Mouse (Mus musculus) G1E (cell line): ENCODE measurements at regions not wholly inside any gene's neighbourhood (a gene's known extent, or its start where the extent isn't known, plus 50 kb on each side); places are given as distances from the start of the nearest gene placed in this dataset.

ENCODE experiments used
- ATAC-seq: 2 replicates; pipeline ENCODE4 v1.8.0; 2016; ENCODE audit warnings: mild to moderate bottlenecking; ENCODE audit not compliant: insufficient number of reproducible peaks, poor library complexity, low FRiP score, severe bottlenecking; ENCODE audit errors: extremely low read depth
- DNase-seq: peaks from one replicate; pipeline ENCODE4 v3.0.0; 2012; ENCODE audit warnings: low spot score
- H3K27me3 ChIP-seq: 2 replicates; pipeline ENCODE4 v1.6.1; 2012; ENCODE audit warnings: mild to moderate bottlenecking, low read length, inconsistent platforms; ENCODE audit not compliant: insufficient read depth
- H3K36me3 ChIP-seq: replicated peaks from 2 replicates; pipeline ENCODE3; 2012; ENCODE audit warnings: mild to moderate bottlenecking, inconsistent platforms
- H3K4me1 ChIP-seq: 2 replicates; pipeline ENCODE4 v1.6.1; 2012; ENCODE audit warnings: low read depth, low read length, inconsistent platforms, mixed read lengths; ENCODE audit not compliant: insufficient read depth
- H3K4me3 ChIP-seq: 2 replicates; pipeline ENCODE4 v1.5.1; 2012; ENCODE audit warnings: low read depth, mild to moderate bottlenecking, inconsistent platforms, low read length, moderate library complexity, mixed read lengths
- H3K9me3 ChIP-seq: replicated peaks from 2 replicates; pipeline ENCODE4 v1.6.1; 2012; ENCODE audit warnings: inconsistent platforms
- CTCF ChIP-seq: IDR thresholded peaks from 2 replicates; pipeline ENCODE4 v1.5.1; 2012; ENCODE audit warnings: low read depth, low read length, inconsistent platforms, mixed read lengths
- GATA1 ChIP-seq: IDR thresholded peaks from 2 replicates; pipeline ENCODE4 v1.6.1; 2012; ENCODE audit warnings: borderline replicate concordance, low read length, inconsistent platforms, mixed read lengths
- GATA2 ChIP-seq: IDR thresholded peaks from 2 replicates; pipeline ENCODE4 v1.6.1; 2012; ENCODE audit warnings: low read depth, low read length, inconsistent platforms, borderline replicate concordance
- POLR2AphosphoS5 ChIP-seq: IDR thresholded peaks from 2 replicates; pipeline ENCODE4 v1.6.1; 2012; ENCODE audit warnings: low read depth, low read length, inconsistent platforms; ENCODE audit not compliant: insufficient replicate concordance
- TAL1 ChIP-seq: conservative IDR thresholded peaks from 2 replicates; pipeline ENCODE4 v1.6.1; 2012; ENCODE audit warnings: low read depth, low read length, inconsistent platforms, mixed read lengths

DNA sequence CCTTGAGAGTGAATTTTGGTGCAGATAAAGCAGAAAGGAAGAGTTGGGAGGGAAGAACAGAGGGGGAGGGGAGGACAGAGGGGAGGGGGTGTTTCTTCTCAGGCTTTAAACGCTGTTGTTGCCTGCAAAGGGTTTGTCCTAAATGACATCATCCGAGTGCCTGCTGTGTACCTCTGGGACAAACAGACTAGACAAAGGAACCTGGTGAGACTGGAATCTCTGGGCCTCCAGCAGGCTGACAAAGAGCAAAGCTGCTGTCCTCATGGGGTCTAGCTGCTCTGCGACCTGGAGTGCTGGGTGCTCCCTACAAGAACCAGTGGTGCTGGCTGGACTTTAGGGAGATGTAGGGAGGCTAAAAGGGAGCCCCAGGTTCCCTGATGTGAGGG is 115.4 kb downstream of the Bcl2l11 start:
- ATAC-seq (no peak), DNase-seq (no peak)
- peaks cover 12% of the 10 kb centered on the region for H3K27me3 ChIP-seq
- no peaks in the 10 kb centered on the region for H3K4me1 ChIP-seq
- no peaks in the 10 kb centered on the region for H3K9me3 ChIP-seq
- H3K4me3 ChIP-seq = no peak overlapping the region
- H3K36me3 ChIP-seq = no peaks in the 10 kb centered on the region
- TF ChIP-seq TAL1 (no peak), CTCF (no peak), GATA1 (no peak), GATA2 (no peak), POLR2AphosphoS5 (no peak)

DNA sequence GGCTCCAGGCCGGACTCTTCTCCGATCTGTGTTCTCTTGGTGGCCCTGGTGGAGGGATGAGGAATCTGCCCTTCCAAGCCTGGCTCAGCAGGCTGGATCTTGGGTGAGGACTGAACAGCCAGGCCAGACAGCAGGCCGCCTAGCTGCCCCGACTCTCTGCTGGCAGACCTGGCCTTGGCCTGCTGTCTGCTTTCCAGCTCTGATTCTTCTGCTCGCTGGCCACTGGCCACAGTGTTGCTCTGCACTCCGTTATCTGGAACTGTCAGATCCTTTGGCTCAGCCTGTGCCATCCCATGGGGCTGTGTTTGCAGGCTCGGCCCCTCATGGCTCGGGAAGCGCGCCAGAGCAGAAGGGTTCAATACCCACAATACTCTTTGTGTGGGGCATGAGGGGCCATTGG is 119.7 kb downstream of the Bcl2l11 start:
- Histone ChIP-seq H3K9me3 (no peaks in the 10 kb centered on the region), H3K36me3 (no peaks in the 10 kb centered on the region), H3K4me1 (no peaks in the 10 kb centered on the region), H3K27me3 (peaks cover 17% of the 10 kb centered on the region), H3K4me3 (no peak overlapping the region)
- DNase-seq (no peak), ATAC-seq (no peak)
- TF ChIP-seq POLR2AphosphoS5 = no peak
- TF ChIP-seq CTCF = no peak
- TF ChIP-seq TAL1 = no peak
- no peak for TF ChIP-seq GATA1
- TF ChIP-seq GATA2 = no peak

DNA sequence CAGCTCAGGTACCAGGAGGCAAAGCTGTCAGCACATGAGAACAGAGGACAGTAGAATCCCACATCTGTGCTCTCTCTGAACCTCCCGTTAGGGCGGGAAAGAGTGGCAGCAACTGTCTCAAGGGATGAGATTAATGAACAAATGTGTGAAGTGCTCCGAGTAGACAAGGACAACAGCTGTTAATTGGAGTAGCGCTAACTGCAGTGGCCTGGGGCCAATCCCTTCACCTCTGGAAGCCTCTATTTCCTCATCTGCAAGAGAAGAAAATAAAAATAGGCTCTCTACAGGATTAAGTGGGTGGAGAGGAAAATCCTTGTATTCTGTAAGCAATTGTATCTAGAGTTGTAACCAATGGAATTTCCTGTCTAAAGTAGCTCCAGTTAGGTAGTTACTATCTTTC is 122.1 kb downstream of the Bcl2l11 start:
- H3K9me3 ChIP-seq = no peaks in the 10 kb centered on the region
- H3K4me1 ChIP-seq = no peaks in the 10 kb centered on the region
- ATAC-seq (no peak), DNase-seq (no peak)
- H3K4me3 ChIP-seq = no peak overlapping the region
- TF ChIP-seq POLR2AphosphoS5 (no peak), CTCF (no peak), TAL1 (no peak), GATA1 (no peak), GATA2 (no peak)
- peaks cover 17% of the 10 kb centered on the region for H3K27me3 ChIP-seq
- H3K36me3 ChIP-seq = no peaks in the 10 kb centered on the region

DNA sequence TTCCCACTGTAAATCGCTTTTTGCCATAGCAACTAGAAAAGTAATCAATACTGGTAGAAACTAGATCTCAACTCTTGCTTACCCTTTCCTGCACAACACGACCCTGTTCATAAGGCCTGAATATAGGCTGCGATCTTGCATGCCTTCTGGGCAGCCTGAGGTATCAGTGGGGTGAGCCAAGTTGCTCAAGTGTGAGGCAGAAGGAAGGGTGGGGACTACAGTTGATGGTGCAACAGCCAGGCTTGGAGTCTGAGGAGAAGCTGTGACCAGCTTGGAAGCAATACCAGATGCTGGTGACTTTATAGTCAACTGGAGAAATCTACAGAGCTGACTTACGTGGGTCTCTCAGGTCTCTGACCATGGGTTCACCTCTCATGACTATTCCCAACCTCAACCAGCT is 123.3 kb downstream of the Bcl2l11 start:
- DNase-seq (no peak), ATAC-seq (no peak)
- Histone ChIP-seq H3K9me3 (no peaks in the 10 kb centered on the region), H3K27me3 (peaks cover 20% of the 10 kb centered on the region), H3K4me3 (no peak overlapping the region), H3K4me1 (no peaks in the 10 kb centered on the region), H3K36me3 (no peaks in the 10 kb centered on the region)
- no peak for TF ChIP-seq TAL1
- TF ChIP-seq CTCF = no peak
- no peak for TF ChIP-seq GATA1
- no peak for TF ChIP-seq GATA2
- TF ChIP-seq POLR2AphosphoS5 = no peak

DNA sequence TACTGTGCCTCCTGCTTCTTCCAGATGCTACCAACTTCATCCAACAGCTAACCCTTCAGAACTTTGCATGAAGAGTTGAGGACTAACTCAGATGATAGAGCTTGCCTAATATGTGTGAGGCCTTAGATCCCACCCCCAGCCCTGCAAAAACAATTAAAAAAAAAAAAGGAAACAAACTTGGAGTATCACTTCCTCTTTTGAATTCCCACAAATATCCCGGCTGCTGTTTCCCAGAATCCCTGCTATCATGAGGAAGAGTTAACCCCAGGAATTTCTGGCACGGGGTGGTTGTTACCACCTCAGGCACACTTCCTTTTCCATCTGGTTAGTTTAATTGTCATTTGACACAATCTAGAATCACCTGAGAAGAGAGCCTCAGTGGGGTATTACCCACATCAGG is 123.8 kb downstream of the Bcl2l11 start:
- Histone ChIP-seq H3K27me3 (peaks cover 20% of the 10 kb centered on the region), H3K9me3 (no peaks in the 10 kb centered on the region), H3K36me3 (no peaks in the 10 kb centered on the region), H3K4me3 (no peak overlapping the region), H3K4me1 (no peaks in the 10 kb centered on the region)
- DNase-seq (no peak), ATAC-seq (no peak)
- TF ChIP-seq GATA1 (no peak), TAL1 (no peak), POLR2AphosphoS5 (no peak), GATA2 (no peak), CTCF (no peak)

DNA sequence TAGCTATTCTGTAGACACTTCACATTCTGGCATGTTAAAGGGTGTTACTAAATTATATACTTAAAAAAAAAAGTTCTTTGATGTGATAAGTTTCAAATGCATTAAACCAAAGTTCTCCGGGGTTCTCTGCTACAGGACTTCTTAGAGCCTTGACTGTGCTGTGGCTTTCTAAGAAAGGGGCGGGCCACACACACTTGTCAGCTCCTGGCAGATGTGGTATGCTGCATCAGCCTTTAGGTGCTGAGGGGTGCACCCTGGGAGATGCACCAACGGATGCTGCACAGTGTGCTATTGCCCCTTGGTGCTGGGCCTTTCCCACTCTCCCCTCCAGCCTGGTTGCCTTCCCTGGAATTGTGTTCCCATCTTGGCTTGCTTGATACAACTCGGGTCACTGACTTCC is 125.0 kb downstream of the Bcl2l11 start:
- DNase-seq = no peak
- Histone ChIP-seq H3K9me3 (no peaks in the 10 kb centered on the region), H3K4me3 (no peak overlapping the region), H3K36me3 (no peaks in the 10 kb centered on the region), H3K4me1 (no peaks in the 10 kb centered on the region), H3K27me3 (peaks cover 18% of the 10 kb centered on the region)
- ATAC-seq = no peak
- TF ChIP-seq CTCF (no peak), POLR2AphosphoS5 (no peak), GATA2 (no peak), GATA1 (no peak), TAL1 (no peak)

DNA sequence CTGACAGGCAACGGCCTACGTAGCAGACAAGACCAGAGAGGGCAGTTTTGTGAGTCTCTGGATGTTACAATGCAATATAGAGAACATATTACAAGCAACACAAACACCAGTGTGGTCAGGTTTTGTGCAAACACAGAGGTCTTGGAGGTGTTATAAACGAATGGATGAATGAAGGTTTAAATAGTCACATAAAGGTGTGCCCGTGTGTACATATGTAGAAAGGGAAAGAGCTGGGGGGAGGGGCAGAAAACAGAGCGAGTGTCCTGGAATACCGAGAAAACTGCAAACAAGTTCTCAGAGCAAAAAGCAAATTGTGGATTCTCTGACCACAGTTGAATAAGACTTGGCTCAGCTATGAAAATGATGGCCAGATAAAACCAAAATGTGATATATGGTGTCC is 130.8 kb downstream of the Bcl2l11 start:
- Histone ChIP-seq H3K4me3 (no peak overlapping the region), H3K27me3 (peaks cover 8% of the 10 kb centered on the region; the same call in 1 of the 2 replicates), H3K4me1 (no peaks in the 10 kb centered on the region), H3K36me3 (no peaks in the 10 kb centered on the region), H3K9me3 (no peaks in the 10 kb centered on the region)
- DNase-seq (no peak), ATAC-seq (no peak)
- TF ChIP-seq CTCF (no peak), TAL1 (no peak), GATA2 (no peak), GATA1 (no peak), POLR2AphosphoS5 (no peak)
